Mouse (Mus musculus) E14TG2a.4 (cell line): ENCODE data around the gene Ppp2r5c.
A peak's percentile ranks its signal among the peaks of the same experiment; 100 is the strongest.

Source experiments
- H3K27me3 ChIP-seq: 2 replicates; pipeline ENCODE4 v1.6.1; 2014; ENCODE audit warnings: low read length, control low read depth; ENCODE audit not compliant: insufficient read depth
- H3K36me3 ChIP-seq: 2 replicates; pipeline ENCODE4 v1.6.1; 2014; ENCODE audit warnings: low read length, control low read depth; ENCODE audit not compliant: insufficient read depth
- H3K4me1 ChIP-seq: replicated peaks from 2 replicates; pipeline ENCODE4 v1.6.1; 2014; ENCODE audit warnings: low read depth, low read length, control low read depth
- H3K4me3 ChIP-seq: replicated peaks from 2 replicates; pipeline ENCODE4 v1.5.1; 2014; ENCODE audit warnings: mild to moderate bottlenecking, low read length
- H3K9me3 ChIP-seq: 2 replicates; pipeline ENCODE4 v1.6.1; 2014; ENCODE audit warnings: low read length, control low read depth
- CTCF ChIP-seq: conservative IDR thresholded peaks from 2 replicates; pipeline ENCODE4 v1.5.1; 2014; ENCODE audit warnings: low read length
- NANOG ChIP-seq: IDR thresholded peaks from 2 replicates; pipeline ENCODE4 v1.6.1; 2014; ENCODE audit warnings: borderline replicate concordance, low read length, mixed read lengths
- POU5F1 ChIP-seq: IDR thresholded peaks from 2 replicates; pipeline ENCODE4 v1.6.1; 2014; ENCODE audit warnings: low read length, borderline replicate concordance

The Ppp2r5c gene

GRCm38 (mm10) chr12:110436638-110437366, 10.1 kb upstream of the Ppp2r5c start:
- peaks cover 35% of the 10 kb centered on the region for H3K27me3 ChIP-seq
- peaks cover 9% of the 10 kb centered on the region for H3K4me1 ChIP-seq
- H3K36me3 ChIP-seq, result no peaks in the 10 kb centered on the region
- TF ChIP-seq NANOG, result no peak
- TF ChIP-seq POU5F1, result no peak
- no peak for TF ChIP-seq CTCF
- H3K9me3 ChIP-seq, result peaks cover 15% of the 10 kb centered on the region
- H3K4me3 ChIP-seq, result no peak overlapping the region

DNA sequence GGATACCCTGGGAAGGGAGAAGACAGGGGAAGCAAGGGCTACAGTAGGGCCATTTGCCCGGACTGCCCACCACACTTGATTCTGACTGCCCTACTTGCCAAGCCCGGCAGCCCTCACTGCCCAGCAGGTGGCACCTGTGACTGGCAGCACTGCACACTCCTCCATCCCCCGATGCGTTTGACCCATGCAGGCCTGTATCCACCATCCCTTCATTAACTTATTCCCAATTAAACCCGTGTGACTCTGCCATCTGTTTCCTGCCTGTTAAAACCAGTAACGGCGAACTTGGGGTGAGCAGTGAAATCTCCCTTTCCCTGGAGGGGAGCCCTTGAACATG, 9.6 kb upstream of the Ppp2r5c start:
- Histone ChIP-seq H3K27me3 (peaks cover 29% of the 10 kb centered on the region), H3K9me3 (peaks cover 15% of the 10 kb centered on the region), H3K4me1 (peaks cover 9% of the 10 kb centered on the region), H3K4me3 (no peak overlapping the region), H3K36me3 (no peaks in the 10 kb centered on the region)
- TF ChIP-seq CTCF (no peak), NANOG (no peak), POU5F1 (no peak)

DNA sequence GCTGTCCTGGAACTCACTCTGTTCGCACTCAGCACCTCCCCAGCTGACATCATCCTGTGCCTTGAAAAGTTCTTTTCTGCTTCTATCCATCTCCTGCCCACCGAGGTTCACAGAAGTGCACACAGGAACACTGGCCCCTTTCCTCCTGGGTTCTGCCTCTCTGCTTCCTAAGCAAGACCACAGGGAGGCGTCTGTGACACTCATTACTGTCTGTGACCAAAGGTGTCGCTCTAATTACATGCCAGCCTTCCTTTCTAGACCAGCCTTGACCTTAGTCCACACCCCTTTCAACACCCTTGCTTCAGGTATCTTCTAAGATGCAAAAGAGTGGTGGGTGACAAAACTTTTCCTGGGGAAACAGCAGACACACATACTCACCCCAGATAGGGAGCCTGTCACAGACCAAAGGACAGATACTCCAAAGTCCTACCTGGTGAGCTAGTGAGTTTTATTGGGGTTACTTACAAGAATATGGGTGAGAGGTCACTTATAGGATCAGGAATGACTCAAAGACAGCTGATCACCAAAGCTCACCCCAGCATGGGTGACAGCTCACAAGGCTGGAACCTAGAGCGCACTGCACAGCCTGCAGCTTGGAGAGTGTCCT, 8.4 kb upstream of the Ppp2r5c start:
- Histone ChIP-seq H3K27me3 (peaks cover 30% of the 10 kb centered on the region), H3K9me3 (peaks cover 15% of the 10 kb centered on the region), H3K4me1 (peaks cover 9% of the 10 kb centered on the region), H3K36me3 (no peaks in the 10 kb centered on the region), H3K4me3 (no peak overlapping the region)
- TF ChIP-seq NANOG, result no peak
- TF ChIP-seq POU5F1, result no peak
- peak; percentile 41 for TF ChIP-seq CTCF

DNA sequence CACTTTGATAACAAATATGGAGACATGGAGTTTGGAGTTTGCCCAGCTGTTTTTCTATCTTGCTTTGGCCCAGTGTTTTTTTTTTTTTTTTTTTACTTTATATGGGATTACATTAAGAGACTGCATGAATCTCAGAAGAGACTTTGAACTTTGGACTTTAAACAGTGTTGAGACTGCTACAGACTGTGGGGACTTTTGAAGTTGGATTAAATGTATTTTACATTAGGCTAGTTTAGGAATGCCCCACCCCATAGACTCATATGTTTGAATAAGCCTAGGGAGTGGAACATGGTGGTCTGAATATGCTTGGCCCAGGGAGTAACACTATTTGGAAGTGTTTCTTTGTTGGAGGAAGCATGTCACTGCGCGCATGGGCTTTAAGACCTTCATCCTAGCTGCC, 4.7 kb upstream of the Ppp2r5c start:
- peaks cover 13% of the 10 kb centered on the region for H3K27me3 ChIP-seq
- TF ChIP-seq CTCF (no peak), NANOG (no peak), POU5F1 (no peak)
- H3K4me3 ChIP-seq, result no peak overlapping the region
- peaks cover 15% of the 10 kb centered on the region for H3K9me3 ChIP-seq
- H3K4me1 ChIP-seq, result peaks cover 8% of the 10 kb centered on the region
- H3K36me3 ChIP-seq, result no peaks in the 10 kb centered on the region

GRCm38 (mm10) chr12:110444530-110444929, 2.4 kb upstream of the Ppp2r5c start:
- peaks cover 13% of the 10 kb centered on the region for H3K27me3 ChIP-seq
- TF ChIP-seq POU5F1 (no peak), CTCF (no peak), NANOG (no peak)
- H3K9me3 ChIP-seq, result peaks cover 14% of the 10 kb centered on the region
- peaks cover 11% of the 10 kb centered on the region for H3K36me3 ChIP-seq
- H3K4me3 ChIP-seq, result no peak overlapping the region
- peaks cover 29% of the 10 kb centered on the region for H3K4me1 ChIP-seq

GRCm38 (mm10) chr12:110445775-110446174, 1.1 kb upstream of the Ppp2r5c start:
- no peak for TF ChIP-seq CTCF
- no peak for TF ChIP-seq POU5F1
- TF ChIP-seq NANOG, result no peak
- H3K27me3 ChIP-seq, result peaks cover 13% of the 10 kb centered on the region

GRCm38 (mm10) chr12:110447306-110447705, 386 bp downstream of the Ppp2r5c start:
- TF ChIP-seq NANOG, result no peak
- TF ChIP-seq CTCF, result no peak
- no peak for TF ChIP-seq POU5F1
- Histone ChIP-seq H3K9me3 (no peaks in the 10 kb centered on the region), H3K36me3 (peaks cover 39% of the 10 kb centered on the region), H3K27me3 (peaks cover 13% of the 10 kb centered on the region), H3K4me1 (peaks cover 50% of the 10 kb centered on the region), H3K4me3 (peak overlapping the region; percentile 98)

More at GRCm38 (mm10) chr12:110445775-110446174, 1.1 kb upstream of the Ppp2r5c start:
- H3K9me3 ChIP-seq, result peaks cover 2% of the 10 kb centered on the region
- peaks cover 24% of the 10 kb centered on the region for H3K36me3 ChIP-seq
- H3K4me3 ChIP-seq, result peak overlapping the region; percentile 98
- peaks cover 40% of the 10 kb centered on the region for H3K4me1 ChIP-seq

GRCm38 (mm10) chr12:110448767-110449166, 1.8 kb downstream of the Ppp2r5c start:
- Histone ChIP-seq H3K27me3 (peaks cover 5% of the 10 kb centered on the region; the same call in 1 of the 2 replicates), H3K9me3 (no peaks in the 10 kb centered on the region), H3K36me3 (peaks cover 45% of the 10 kb centered on the region), H3K4me1 (peaks cover 53% of the 10 kb centered on the region), H3K4me3 (no peak overlapping the region)
- TF ChIP-seq NANOG (no peak), POU5F1 (no peak)

GRCm38 (mm10) chr12:110454223-110454622, 7.3 kb downstream of the Ppp2r5c start:
- H3K36me3 ChIP-seq, result peaks cover 77% of the 10 kb centered on the region
- H3K27me3 ChIP-seq, result no peaks in the 10 kb centered on the region
- no peak for TF ChIP-seq NANOG
- TF ChIP-seq CTCF, result peak; percentile 92
- no peak for TF ChIP-seq POU5F1
- H3K4me1 ChIP-seq, result peaks cover 74% of the 10 kb centered on the region
- H3K9me3 ChIP-seq, result no peaks in the 10 kb centered on the region
- peak overlapping the region; percentile 55; the same call in 1 of the 2 replicates for H3K4me3 ChIP-seq
